Mouse (Mus musculus): ENCODE results near the gene Abcb4. TPM values are rescaled to one million over a fixed set of nuclear protein-coding genes. Genes with fewer than 3 reads are reported as not detected.

Gene Abcb4
- total and polyA plus RNA-seq, 3 experiments, result 0.27 to 0.68 (median 0.29) TPM

DNA sequence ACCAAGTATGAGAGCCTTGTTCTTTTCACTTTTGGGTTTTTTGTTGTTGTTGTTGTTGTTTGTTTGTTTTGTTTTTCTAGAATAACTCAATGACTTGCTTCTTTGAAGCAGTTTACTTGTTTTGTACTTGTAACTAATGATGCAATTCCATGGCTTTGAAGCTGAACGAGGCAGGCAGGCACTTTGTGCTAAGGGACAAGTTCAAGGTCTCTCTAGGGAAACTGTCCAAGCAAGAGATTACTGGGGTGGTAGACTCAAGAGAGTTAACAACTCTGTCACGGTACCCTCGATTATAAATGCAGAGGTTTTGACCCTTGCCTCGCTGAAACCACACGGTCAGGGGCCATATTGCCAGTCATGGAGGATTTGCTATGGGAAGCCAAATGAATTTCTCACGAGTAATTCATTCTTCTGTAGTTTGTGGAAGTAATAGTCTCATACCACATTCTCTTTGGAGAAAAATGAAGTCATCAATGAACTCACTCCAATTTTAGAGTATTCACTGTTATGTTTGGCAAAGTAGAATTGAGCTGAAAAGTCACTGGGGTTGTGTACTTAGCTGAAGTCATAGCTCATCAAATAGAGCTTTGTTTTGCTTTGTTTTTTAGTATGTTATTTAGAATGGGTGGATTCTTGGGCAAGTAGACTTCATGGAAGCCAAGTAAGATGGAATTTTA lies 8.8 kb downstream of the Abcb4 start:
- no peaks in the 10 kb centered on the region for H3K27me3 ChIP-seq (replicated peaks)
- no peak overlapping the region for H3K9ac ChIP-seq (ENCODE audit: insufficient read depth, low read depth)
- H3K36me3 ChIP-seq (replicated peaks in 1 of 2; ENCODE audit: control insufficient read depth in 1 of 2, insufficient read depth in 1 of 2, low read length in 1 of 2), result no peaks in the 10 kb centered on the region
- no peak for DNase-seq (ENCODE audit: extremely low read depth)
- H3K4me1 ChIP-seq (ENCODE audit: control insufficient read depth in 1 of 2, insufficient read depth in 2 of 2), result no peaks in the 10 kb centered on the region
- in situ Hi-C loops (cut with MboI; ENCODE audit: low pct_ligation_motif_present, low pct_unique_long_range_greater_than_20kb, low sequenced_read_pairs) (no loop called here), dilution Hi-C loops (cut with MboI; ENCODE audit: extremely low pct_ligation_motif_present, extremely low pct_unique_long_range_greater_than_20kb, low sequenced_read_pairs) (no loop called here)
- TF ChIP-seq E2F4 (IDR thresholded peaks at IDR 0.05; ENCODE audit: insufficient replicate concordance, low read depth, low read length), result no peak
- no peak for TF ChIP-seq ZC3H11A (IDR thresholded peaks at IDR 0.05; ENCODE audit: low read depth, low read length)
- TF ChIP-seq KAT2A (IDR thresholded peaks at IDR 0.05; ENCODE audit: insufficient replicate concordance, low read length), result no peak
- no peak for TF ChIP-seq ZKSCAN1 (IDR thresholded peaks at IDR 0.05; ENCODE audit: borderline replicate concordance, low read depth, low read length)
- no peak for TF ChIP-seq CHD1 (IDR thresholded peaks at IDR 0.05; ENCODE audit: low read depth, low read length)
- TF ChIP-seq NRF1 (IDR thresholded peaks at IDR 0.05; ENCODE audit: low read depth, low read length), result no peak
- TF ChIP-seq UBTF (IDR thresholded peaks at IDR 0.05; ENCODE audit: low read depth, low read length), result no peak
- no peak overlapping the region for H3K4me3 ChIP-seq (replicated peaks in 1 of 3; ENCODE audit: low read depth in 2 of 3, low read length in 2 of 3, poor library complexity in 1 of 3)
- peak overlapping the region; percentile 29; the same call in 1 of the 2 replicates for H3K4me2 ChIP-seq (ENCODE audit: insufficient read depth, low read depth, poor library complexity, severe bottlenecking)
- H3K79me2 ChIP-seq (replicated peaks; ENCODE audit: control insufficient read depth, extremely low read depth, insufficient read depth, poor library complexity, severe bottlenecking), result no peaks in the 10 kb centered on the region
- no peaks in the 10 kb centered on the region for H3K9me3 ChIP-seq (replicated peaks; ENCODE audit: low read length)
- H3K27ac ChIP-seq (ENCODE audit: insufficient read depth, low read depth), result no peak overlapping the region

DNA sequence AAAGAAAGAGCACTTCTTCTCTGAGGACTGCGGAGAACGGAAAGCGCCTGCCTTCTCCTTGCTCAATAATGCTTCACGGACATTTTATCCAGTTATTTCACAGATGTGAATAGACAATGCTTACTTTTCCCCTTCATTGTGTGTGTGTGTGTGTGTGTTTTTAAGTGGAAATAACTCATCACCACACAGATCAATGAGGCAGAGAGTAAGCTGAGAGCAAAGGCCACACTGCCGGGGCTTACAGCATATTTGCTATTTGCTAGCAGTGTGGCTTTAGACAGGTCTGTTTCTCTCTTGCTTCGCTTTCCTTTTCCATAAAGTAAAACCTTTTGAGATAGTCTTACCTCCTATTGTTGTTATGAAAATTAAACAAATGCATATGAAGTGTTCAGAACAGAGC lies 11.0 kb downstream of the Abcb4 start:
- TF ChIP-seq CHD1 (IDR thresholded peaks at IDR 0.05; ENCODE audit: low read depth, low read length) (no peak), EP300 (IDR thresholded peaks at IDR 0.05; ENCODE audit: low read length) (no peak), TBP (conservative IDR thresholded peaks at IDR 0.05; ENCODE audit: low read depth, low read length) (no peak), JUND (conservative IDR thresholded peaks at IDR 0.05; ENCODE audit: low read depth, low read length) (no peak), MAFK (IDR thresholded peaks at IDR 0.05; ENCODE audit: insufficient replicate concordance, low read length) (no peak), ZNF384 (IDR thresholded peaks at IDR 0.05; ENCODE audit: low read depth, low read length) (no peak), SIN3A (IDR thresholded peaks at IDR 0.05; ENCODE audit: low read length) (no peak), E2F4 (IDR thresholded peaks at IDR 0.05; ENCODE audit: insufficient replicate concordance, low read depth, low read length) (no peak), GABPA (IDR thresholded peaks at IDR 0.05; ENCODE audit: insufficient replicate concordance, low read depth, low read length) (no peak), BHLHE40 (IDR thresholded peaks at IDR 0.05; ENCODE audit: low read depth, low read length) (no peak), UBTF (IDR thresholded peaks at IDR 0.05; ENCODE audit: low read depth, low read length) (no peak), MEF2A (IDR thresholded peaks at IDR 0.05; ENCODE audit: borderline replicate concordance, low read depth, low read length) (no peak), TCF12 (IDR thresholded peaks at IDR 0.05; ENCODE audit: low read depth, low read length) (no peak), ZC3H11A (IDR thresholded peaks at IDR 0.05; ENCODE audit: low read depth, low read length) (no peak), PAX5 (IDR thresholded peaks at IDR 0.05; ENCODE audit: low read length) (no peak)
- Histone ChIP-seq H3K27me3 (replicated peaks) (no peaks in the 10 kb centered on the region), H3K79me2 (replicated peaks; ENCODE audit: control insufficient read depth, extremely low read depth, insufficient read depth, poor library complexity, severe bottlenecking) (no peaks in the 10 kb centered on the region), H3K27ac (ENCODE audit: insufficient read depth, low read depth) (no peak overlapping the region), H3K4me1 (ENCODE audit: control insufficient read depth in 1 of 2, insufficient read depth in 2 of 2) (no peaks in the 10 kb centered on the region), H3K4me2 (ENCODE audit: insufficient read depth, low read depth, poor library complexity, severe bottlenecking) (no peak overlapping the region), H3K9ac (ENCODE audit: insufficient read depth, low read depth) (no peak overlapping the region), H3K36me3 (replicated peaks in 1 of 2; ENCODE audit: control insufficient read depth in 1 of 2, insufficient read depth in 1 of 2, low read length in 1 of 2) (no peaks in the 10 kb centered on the region), H3K9me3 (replicated peaks; ENCODE audit: low read length) (no peaks in the 10 kb centered on the region), H3K4me3 (replicated peaks in 1 of 3; ENCODE audit: low read depth in 2 of 3, low read length in 2 of 3, poor library complexity in 1 of 3) (no peak overlapping the region)
- DNase-seq (ENCODE audit: extremely low read depth), result no peak
- in situ Hi-C loops (cut with MboI; ENCODE audit: low pct_ligation_motif_present, low pct_unique_long_range_greater_than_20kb, low sequenced_read_pairs), result no loop called here
- dilution Hi-C loops (cut with MboI; ENCODE audit: extremely low pct_ligation_motif_present, extremely low pct_unique_long_range_greater_than_20kb, low sequenced_read_pairs), result no loop called here
